Mouse (Mus musculus): ENCODE results near the gene Mup5. TPM values are rescaled to one million over a fixed set of nuclear protein-coding genes. Genes with fewer than 3 reads are reported as not detected.
"Not testable (repeated sequence)": the region's sequence is repeated elsewhere in the genome, so short reads cannot be mapped to it uniquely, and the experiment has no call there.

Mup5 gene
- total and polyA plus RNA-seq, 3 experiments: not detected

DNA sequence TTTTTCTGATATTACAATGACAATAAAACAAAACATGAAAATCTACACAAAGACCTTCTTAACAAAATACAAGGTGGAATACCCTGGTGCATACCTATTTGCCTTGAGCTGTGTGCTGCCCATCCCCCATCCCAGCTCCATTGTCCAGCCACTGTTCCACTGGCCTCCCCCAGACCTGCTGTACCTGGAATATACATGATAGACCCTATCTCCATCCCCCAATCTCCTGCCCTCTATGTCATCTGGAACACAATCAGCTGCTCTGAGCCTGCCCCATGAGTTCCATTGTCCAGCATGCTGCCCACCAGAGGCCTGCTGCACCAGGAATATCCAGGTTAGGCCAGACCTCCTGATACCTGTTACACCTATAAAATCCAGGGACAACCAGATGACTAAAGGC, 21.6 kb downstream of the Mup5 start:
- Histone ChIP-seq H3K4me1 (ENCODE audit: control insufficient read depth in 1 of 2, insufficient read depth in 2 of 2, low read length in 2 of 2) (no peaks in the 10 kb centered on the region), H3K79me2 (ENCODE audit: control insufficient read depth, insufficient read depth, low read length, poor library complexity) (no peaks in the 10 kb centered on the region), H3K4me3 (ENCODE audit: control insufficient read depth in 1 of 2, insufficient read depth in 1 of 2, low read depth in 2 of 2, low read length in 2 of 2) (no peak overlapping the region), H3K9ac (ENCODE audit: control insufficient read depth, low read depth, low read length, poor library complexity, severe bottlenecking) (no peak overlapping the region), H3K27ac (ENCODE audit: control insufficient read depth, low read depth, low read length) (no peak overlapping the region), H3K27me3 (ENCODE audit: control insufficient read depth in 1 of 2, insufficient read depth in 2 of 2, low read length in 2 of 2) (no peaks in the 10 kb centered on the region), H3K9me3 (replicated peaks; ENCODE audit: insufficient read depth, low read length) (no peaks in the 10 kb centered on the region), H3K36me3 (ENCODE audit: control insufficient read depth in 1 of 2, insufficient read depth in 2 of 2, low read length in 2 of 2) (no peaks in the 10 kb centered on the region)
- DNase-seq (ENCODE audit: low read depth, low spot score): no peak
- TF ChIP-seq TBP (IDR thresholded peaks at IDR 0.05; ENCODE audit: low read depth, low read length) (no peak), RCOR1 (IDR thresholded peaks at IDR 0.05; ENCODE audit: low read depth, low read length) (no peak), CTCF (IDR thresholded peaks at IDR 0.05 in 2 of 3, conservative IDR thresholded peaks at IDR 0.05 in 1 of 3; ENCODE audit: control insufficient read depth in 1 of 3, insufficient read depth in 1 of 3, low read depth in 2 of 3, low read length in 3 of 3, poor library complexity in 1 of 3, severe bottlenecking in 1 of 3) (no peak), MXI1 (IDR thresholded peaks at IDR 0.05; ENCODE audit: low read depth, low read length) (no peak), ZMIZ1 (IDR thresholded peaks at IDR 0.05; ENCODE audit: low read depth, low read length) (no peak), ETS1 (IDR thresholded peaks at IDR 0.05; ENCODE audit: low read depth, low read length) (no peak), SIN3A (IDR thresholded peaks at IDR 0.05; ENCODE audit: low read length) (no peak), SMC3 (IDR thresholded peaks at IDR 0.05; ENCODE audit: low read depth, low read length) (no peak), NELFE (IDR thresholded peaks at IDR 0.05; ENCODE audit: low read depth, low read length) (no peak), UBTF (IDR thresholded peaks at IDR 0.05; ENCODE audit: borderline replicate concordance, insufficient read depth, low read depth, low read length) (no peak), MAX (IDR thresholded peaks at IDR 0.05; ENCODE audit: low read length) (no peak), TCF12 (IDR thresholded peaks at IDR 0.05; ENCODE audit: low read depth, low read length) (no peak), ELF1 (IDR thresholded peaks at IDR 0.05; ENCODE audit: low read depth, low read length) (no peak), USF2 (IDR thresholded peaks at IDR 0.05; ENCODE audit: borderline replicate concordance in 1 of 2, insufficient read depth in 1 of 2, low read depth in 1 of 2, low read length in 2 of 2) (no peak), NRF1 (IDR thresholded peaks at IDR 0.05; ENCODE audit: insufficient read depth, low read depth, low read length, poor library complexity, severe bottlenecking) (no peak), ZNF384 (IDR thresholded peaks at IDR 0.05; ENCODE audit: low read depth, low read length) (no peak), CHD1 (IDR thresholded peaks at IDR 0.05; ENCODE audit: low read depth, low read length) (no peak)

GRCm38 (mm10) chr4:61811193-61811592, 23.8 kb downstream of the Mup5 start:
- not testable (repeated sequence) for H3K4me3 ChIP-seq (ENCODE audit: control insufficient read depth in 1 of 2, insufficient read depth in 1 of 2, low read depth in 2 of 2, low read length in 2 of 2); H3K27ac ChIP-seq (ENCODE audit: control insufficient read depth, low read depth, low read length); H3K79me2 ChIP-seq (ENCODE audit: control insufficient read depth, insufficient read depth, low read length, poor library complexity); H3K4me1 ChIP-seq (ENCODE audit: control insufficient read depth in 1 of 2, insufficient read depth in 2 of 2, low read length in 2 of 2); H3K9me3 ChIP-seq (replicated peaks; ENCODE audit: insufficient read depth, low read length); H3K9ac ChIP-seq (ENCODE audit: control insufficient read depth, low read depth, low read length, poor library complexity, severe bottlenecking); H3K36me3 ChIP-seq (ENCODE audit: control insufficient read depth in 1 of 2, insufficient read depth in 2 of 2, low read length in 2 of 2); H3K27me3 ChIP-seq (ENCODE audit: control insufficient read depth in 1 of 2, insufficient read depth in 2 of 2, low read length in 2 of 2)
- DNase-seq (ENCODE audit: low read depth, low spot score): peak; percentile 20
- TF ChIP-seq RAD21 (IDR thresholded peaks at IDR 0.05; ENCODE audit: low read depth, low read length) (peak; percentile 46), CTCF (IDR thresholded peaks at IDR 0.05 in 2 of 3, conservative IDR thresholded peaks at IDR 0.05 in 1 of 3; ENCODE audit: control insufficient read depth in 1 of 3, insufficient read depth in 1 of 3, low read depth in 2 of 3, low read length in 3 of 3, poor library complexity in 1 of 3, severe bottlenecking in 1 of 3) (peak; percentile 56 to 70 (median 63)), SMC3 (IDR thresholded peaks at IDR 0.05; ENCODE audit: low read depth, low read length) (peak; percentile 45), ZC3H11A (IDR thresholded peaks at IDR 0.05; ENCODE audit: low read depth, low read length) (0 out of 2 replicates have a peak, but pooled peaks have one; percentile 26)

GRCm38 (mm10) chr4:61808926-61809325, 26.1 kb downstream of the Mup5 start:
- DNase-seq (ENCODE audit: low read depth, low spot score); H3K27me3 ChIP-seq (ENCODE audit: control insufficient read depth in 1 of 2, insufficient read depth in 2 of 2, low read length in 2 of 2); H3K9ac ChIP-seq (ENCODE audit: control insufficient read depth, low read depth, low read length, poor library complexity, severe bottlenecking); H3K36me3 ChIP-seq (ENCODE audit: control insufficient read depth in 1 of 2, insufficient read depth in 2 of 2, low read length in 2 of 2); H3K79me2 ChIP-seq (ENCODE audit: control insufficient read depth, insufficient read depth, low read length, poor library complexity); H3K9me3 ChIP-seq (replicated peaks; ENCODE audit: insufficient read depth, low read length); H3K4me3 ChIP-seq (ENCODE audit: control insufficient read depth in 1 of 2, insufficient read depth in 1 of 2, low read depth in 2 of 2, low read length in 2 of 2); H3K27ac ChIP-seq (ENCODE audit: control insufficient read depth, low read depth, low read length); H3K4me1 ChIP-seq (ENCODE audit: control insufficient read depth in 1 of 2, insufficient read depth in 2 of 2, low read length in 2 of 2): not testable (repeated sequence)

DNA sequence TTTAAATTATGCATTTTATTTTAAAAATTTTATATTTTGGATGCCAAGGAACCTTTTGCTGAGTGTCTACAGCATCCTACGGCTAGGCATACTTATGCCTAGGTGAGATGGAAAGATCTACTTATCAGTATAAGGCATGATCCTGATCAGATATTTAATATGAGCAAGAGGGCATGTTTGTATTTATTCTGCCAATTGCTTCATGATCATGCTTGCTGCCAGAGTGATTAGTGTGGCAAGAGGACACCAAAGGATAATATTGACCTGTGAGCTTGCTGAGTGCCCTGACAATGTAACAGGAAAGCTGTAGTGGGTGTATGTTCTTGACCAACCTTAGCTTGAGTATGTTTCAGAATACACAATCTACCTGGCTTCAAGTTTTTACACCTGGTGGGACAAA, 45.3 kb downstream of the Mup5 start:
- H3K9ac ChIP-seq (ENCODE audit: control insufficient read depth, low read depth, low read length, poor library complexity, severe bottlenecking); H3K27ac ChIP-seq (ENCODE audit: control insufficient read depth, low read depth, low read length); H3K79me2 ChIP-seq (ENCODE audit: control insufficient read depth, insufficient read depth, low read length, poor library complexity); H3K9me3 ChIP-seq (replicated peaks; ENCODE audit: insufficient read depth, low read length); H3K4me1 ChIP-seq (ENCODE audit: control insufficient read depth in 1 of 2, insufficient read depth in 2 of 2, low read length in 2 of 2); H3K27me3 ChIP-seq (ENCODE audit: control insufficient read depth in 1 of 2, insufficient read depth in 2 of 2, low read length in 2 of 2); H3K36me3 ChIP-seq (ENCODE audit: control insufficient read depth in 1 of 2, insufficient read depth in 2 of 2, low read length in 2 of 2); DNase-seq (ENCODE audit: low read depth, low spot score); H3K4me3 ChIP-seq (ENCODE audit: control insufficient read depth in 1 of 2, insufficient read depth in 1 of 2, low read depth in 2 of 2, low read length in 2 of 2): not testable (repeated sequence)

Data from MEL (cell line).